Mouse (Mus musculus) yolk sac, embryonic 10.5 days (tissue): Measurements from ENCODE around the gene Fbxw2.
"Not testable (repeated sequence)": the region's sequence is repeated elsewhere in the genome, so short reads cannot be mapped to it uniquely, and the experiment has no call there.

Source experiments
- DNase-seq: peaks from one replicate; pipeline ENCODE4 v3.0.0-alpha.2; 2017; ENCODE audit warnings: low spot score

Fbxw2 gene

GRCm38 (mm10) chr2:34810775-34811174 is 15.3 kb downstream of the Fbxw2 start:
- DNase-seq: no peak

GRCm38 (mm10) chr2:34809568-34809967 is 16.5 kb downstream of the Fbxw2 start:
- DNase-seq: no peak

GRCm38 (mm10) chr2:34808057-34808456 is 18.1 kb downstream of the Fbxw2 start:
- no peak for DNase-seq

GRCm38 (mm10) chr2:34805364-34805950 is 20.7 kb downstream of the Fbxw2 start:
- DNase-seq: no peak

- DNase-seq: no peak
These were observed 21.3 kb downstream of the Fbxw2 start for GRCm38 (mm10) chr2:34804815-34805214.

- no peak for DNase-seq
These were observed 21.9 kb downstream of the Fbxw2 start for GRCm38 (mm10) chr2:34804172-34804571.

GRCm38 (mm10) chr2:34803746-34804145 is 22.4 kb downstream of the Fbxw2 start:
- no peak for DNase-seq

- peak; percentile 25 for DNase-seq
These were observed 23.4 kb downstream of the Fbxw2 start for GRCm38 (mm10) chr2:34802565-34803245.

GRCm38 (mm10) chr2:34801516-34802482 is 24.3 kb downstream of the Fbxw2 start:
- DNase-seq: peak; percentile 97

- DNase-seq: no peak
These were observed 25.7 kb downstream of the Fbxw2 start for GRCm38 (mm10) chr2:34800371-34800770.

- DNase-seq: peak; percentile 89
These were observed 26.5 kb downstream of the Fbxw2 start, which contains the start of gene Rabepk for GRCm38 (mm10) chr2:34799357-34800256. Rabepk (minus strand) TSS chr2:34799912.

- no peak for DNase-seq
These were observed 30.7 kb downstream of the Fbxw2 start for GRCm38 (mm10) chr2:34795426-34795825.

GRCm38 (mm10) chr2:34794511-34794910 is 31.6 kb downstream of the Fbxw2 start:
- no peak for DNase-seq

- DNase-seq: not testable (repeated sequence)
These were observed 33.6 kb downstream of the Fbxw2 start for GRCm38 (mm10) chr2:34792543-34792942.

GRCm38 (mm10) chr2:34790282-34790681 is 35.8 kb downstream of the Fbxw2 start:
- DNase-seq: no peak

GRCm38 (mm10) chr2:34784085-34784484 is 42.0 kb downstream of the Fbxw2 start:
- peak; percentile 20 for DNase-seq

GRCm38 (mm10) chr2:34783064-34784020 is 42.8 kb downstream of the Fbxw2 start:
- peak; percentile 30 for DNase-seq

- no peak for DNase-seq
These were observed 48.8 kb downstream of the Fbxw2 start for GRCm38 (mm10) chr2:34777237-34777868.

GRCm38 (mm10) chr2:34774493-34774892 is 51.6 kb downstream of the Fbxw2 start:
- no peak for DNase-seq

GRCm38 (mm10) chr2:34773673-34774072 is 52.4 kb downstream of the Fbxw2 start:
- DNase-seq: no peak
